Mouse (Mus musculus) monocyte, adult 5-6 weeks (primary cell): ENCODE measurements around the gene Gabrg2. TPM values are rescaled to one million over a fixed set of nuclear protein-coding genes. Genes with fewer than 3 reads are reported as not detected.

Experiments
- ATAC-seq: fragments of 153-309, 156-312 bp; replicated peaks from 2 replicates; pipeline ENCODE4 v1.8.0; 2017; ENCODE audit warnings: mild to moderate bottlenecking; ENCODE audit not compliant: low TSS enrichment, insufficient number of reproducible peaks, severe bottlenecking, poor library complexity, low FRiP score
- total RNA-seq: library from RNA; stranded (forward); fragments of 200-1000, 200-491, 200-594 nt; gene quantifications from 3 replicates; pipeline ENCODE4 v1.2.3, GENCODE M21; 2017

Gene Gabrg2
- not detected in 3 replicates for total RNA-seq

GRCm38 (mm10) chr11:42000190-42001098 lies at the start of gene Gabrg2:
Gene Gabrg2, minus strand, starts transcription at chr11:42000857.
- ATAC-seq = no peak

- ATAC-seq = no peak
Observed at GRCm38 (mm10) chr11:42048201-42048600, 47.5 kb upstream of the Gabrg2 start.

GRCm38 (mm10) chr11:41999468-41999881 lies 1.2 kb downstream of the Gabrg2 start:
- no peak for ATAC-seq

- no peak for ATAC-seq
Observed at GRCm38 (mm10) chr11:41980152-41980551, 20.5 kb downstream of the Gabrg2 start.

- ATAC-seq = no peak
Observed at GRCm38 (mm10) chr11:41968595-41968994, 32.1 kb downstream of the Gabrg2 start.

- no peak for ATAC-seq
Observed at GRCm38 (mm10) chr11:41962706-41963105, 38.0 kb downstream of the Gabrg2 start.

GRCm38 (mm10) chr11:41953550-41953949 lies 47.1 kb downstream of the Gabrg2 start:
- ATAC-seq = no peak

GRCm38 (mm10) chr11:41951898-41952297 lies 48.8 kb downstream of the Gabrg2 start:
- no peak for ATAC-seq

- ATAC-seq = no peak
Observed at GRCm38 (mm10) chr11:41945471-41945870, 55.2 kb downstream of the Gabrg2 start.

GRCm38 (mm10) chr11:41937979-41938378 lies 62.7 kb downstream of the Gabrg2 start:
- no peak for ATAC-seq

GRCm38 (mm10) chr11:41918864-41919263 lies 81.8 kb downstream of the Gabrg2 start:
- no peak for ATAC-seq

GRCm38 (mm10) chr11:41914066-41914465 lies 86.6 kb downstream of the Gabrg2 start:
- no peak for ATAC-seq

- ATAC-seq = no peak
Observed at GRCm38 (mm10) chr11:41903661-41904060, 97.0 kb downstream of the Gabrg2 start.

Other genes starting within 250 kb of the Gabrg2 start
- gene Gabra1, start 182.1 kb upstream of the Gabrg2 start, total RNA-seq = not detected in 3 replicates